Mouse (Mus musculus) adrenal gland, adult 18-20 months (tissue): ENCODE data around the gene Olfr1162. TPM values are rescaled to one million over a fixed set of nuclear protein-coding genes. Genes with fewer than 3 reads are reported as not detected.
"Not testable (repeated sequence)": the region's sequence is repeated elsewhere in the genome, so short reads cannot be mapped to it uniquely, and the experiment has no call there.

ENCODE experiments used
- DNase-seq, 2 experiments: peaks; one replicate each; pipeline ENCODE4 v3.0.0; 2021 to 2022; ENCODE audit warnings: low spot score in 2 of 2
- long read RNA-seq, 2 experiments: library from polyadenylated mRNA; stranded (forward); transcript quantifications; one replicate each; pipeline ENCODE4 v2.0.0; 2021
- total RNA-seq, 2 experiments: library from RNA; stranded (reverse); gene quantifications; 1 replicate in 1 of 2; 2 replicates in 1 of 2; pipeline ENCODE4 v1.2.3; 2021

Gene Olfr1162
- total RNA-seq: not detected
- long read RNA-seq, experiment 1: 0 reads
- long read RNA-seq, experiment 2: 0 reads

DNA sequence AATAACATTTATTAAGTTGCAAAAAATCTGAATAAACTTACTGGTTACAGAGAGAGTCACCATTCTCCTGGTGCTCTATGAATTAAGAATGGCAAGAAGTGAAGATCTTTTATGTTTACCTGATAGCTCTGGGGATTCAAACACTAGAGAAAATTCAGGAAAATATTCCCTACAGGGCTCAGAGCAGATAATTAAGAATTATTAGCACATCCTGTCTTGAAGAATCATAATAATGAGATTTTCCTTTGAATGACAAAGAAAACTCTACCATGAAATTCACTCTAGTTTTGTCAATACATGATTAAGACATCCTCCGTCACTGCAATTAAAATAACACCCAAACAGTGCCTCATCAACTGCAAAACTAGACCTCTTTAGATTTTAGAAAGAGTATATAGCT is at the start of gene Olfr1162:
Gene Olfr1162, minus strand, starts transcription at position 101 of the 400 bp plus-strand sequence.
- DNase-seq: no peak

DNA sequence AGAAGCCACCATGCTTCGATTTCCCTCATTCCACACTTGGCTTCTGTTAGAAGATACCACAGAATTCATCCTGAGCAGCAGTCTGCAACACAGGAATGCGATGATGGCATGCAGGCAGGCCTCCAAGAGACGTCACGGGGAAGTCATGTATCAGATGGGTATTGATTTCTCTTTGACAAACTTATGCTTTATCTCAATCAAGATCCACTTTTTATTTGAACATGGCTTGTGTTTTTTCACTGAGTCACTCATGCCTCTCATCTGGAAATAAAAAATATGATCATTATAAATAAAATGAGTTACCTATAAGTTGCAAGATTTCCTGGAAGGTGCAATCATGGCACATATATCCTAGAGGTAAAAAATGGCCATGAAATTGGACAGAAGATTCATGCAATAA is 42.9 kb upstream of the Olfr1162 start, which contains the start of gene Olfr1164:
Gene Olfr1164, minus strand, starts transcription at position 101 of the 400 bp plus-strand sequence.
- DNase-seq: no peak

- no peak for DNase-seq
These were observed 20.8 kb upstream of the Olfr1162 start, which contains the start of gene Olfr1163 for GRCm38 (mm10) chr2:88071730-88072129. TSS of gene Olfr1163 (minus strand) at chr2:88071830.

GRCm38 (mm10) chr2:88063587-88063986 is 12.7 kb upstream of the Olfr1162 start:
- no peak for DNase-seq

DNA sequence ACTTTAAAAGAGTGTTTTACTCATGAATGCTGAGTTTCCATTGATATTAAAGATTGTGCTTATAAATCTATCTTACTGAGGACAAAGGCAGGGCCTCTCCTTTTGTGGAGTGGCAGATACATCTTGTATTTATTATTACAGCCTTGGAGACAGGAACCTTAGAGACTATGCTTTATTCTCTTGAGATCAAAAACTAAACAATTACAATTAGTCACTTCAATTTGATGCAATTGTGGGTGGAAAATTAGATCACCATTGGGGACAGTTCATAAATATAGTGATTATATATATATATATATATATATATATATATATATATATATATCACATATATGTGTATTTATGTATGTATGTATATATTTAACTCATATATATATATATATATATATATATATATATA is 13.3 kb downstream of the Olfr1162 start, which contains the start of gene Olfr73:
Gene Olfr73, minus strand, starts transcription at position 101 of the 400 bp plus-strand sequence.
- DNase-seq: no peak

DNA sequence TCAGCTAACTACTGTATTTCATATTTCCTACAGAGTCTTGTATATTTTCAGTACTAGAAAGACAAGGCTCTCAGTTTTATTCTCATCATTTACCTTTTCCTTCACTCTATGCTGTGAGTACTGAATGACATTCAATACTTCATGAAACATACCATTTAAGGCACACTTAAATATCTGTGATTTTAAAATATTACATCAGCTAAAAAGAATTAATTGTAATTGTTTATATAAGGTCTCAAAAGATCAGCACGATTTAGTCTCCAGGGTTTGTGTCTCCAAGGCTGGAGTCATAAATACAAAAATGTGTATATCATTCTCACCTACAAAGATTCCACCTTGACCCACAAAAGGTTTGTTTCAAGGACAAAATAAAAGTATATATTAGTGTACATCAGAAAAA is 28.5 kb downstream of the Olfr1162 start, which contains the start of gene Olfr1161:
Gene Olfr1161, plus strand, starts transcription at position 301 of the 400 bp plus-strand sequence.
- not testable (repeated sequence) for DNase-seq

DNA sequence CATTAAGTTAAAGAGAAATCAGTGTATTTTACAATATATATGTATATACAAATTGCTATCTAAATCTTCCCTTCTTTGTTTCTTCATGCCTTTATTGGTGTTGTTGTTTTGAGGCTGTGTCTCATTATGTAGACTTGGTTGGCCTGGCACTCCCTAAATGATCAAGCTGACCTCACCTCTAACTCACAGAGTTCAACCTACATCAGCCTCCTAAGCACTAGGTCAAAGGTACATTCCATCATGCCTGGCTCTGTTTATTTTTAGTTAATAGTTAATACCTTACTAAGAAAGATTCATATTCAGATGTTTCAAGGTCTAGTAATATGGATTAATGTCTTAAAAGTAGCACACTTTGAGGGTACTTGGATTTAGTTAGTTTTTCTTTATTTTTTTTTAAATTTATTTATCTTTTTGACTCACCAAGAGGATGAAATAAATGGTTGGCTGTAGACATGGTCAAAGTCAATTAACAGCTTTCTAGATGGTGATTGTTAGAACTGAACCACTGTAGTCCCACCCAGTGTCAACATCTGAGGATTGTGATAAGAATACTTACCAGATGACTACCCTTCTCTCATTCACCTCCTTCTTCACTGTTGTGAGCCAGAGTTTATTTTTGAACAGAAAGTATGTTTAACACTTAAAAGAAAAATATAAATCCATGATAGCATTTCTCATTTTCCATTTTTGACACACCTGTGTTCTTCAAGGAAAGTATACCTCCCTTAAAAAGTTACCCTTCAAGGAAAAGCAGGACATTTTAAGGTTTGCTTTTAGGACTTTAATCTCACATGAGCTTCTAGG is 43.2 kb downstream of the Olfr1162 start, which contains the start of gene Olfr1160:
Gene Olfr1160, minus strand, starts transcription at position 754 of the 804 bp plus-strand sequence.
- DNase-seq: no peak

Other genes starting within 250 kb of the Olfr1162 start
- not detected for gene Olfr1145, start 241.3 kb downstream of the Olfr1162 start, total RNA-seq
- not detected for gene Olfr1148, start 220.6 kb downstream of the Olfr1162 start, total RNA-seq
- not detected for gene Olfr1150-ps1, start 207.1 kb downstream of the Olfr1162 start, total RNA-seq
- gene Olfr1151, start 195.3 kb downstream of the Olfr1162 start, total RNA-seq: not detected
- not detected for gene Olfr1152, start 184.6 kb downstream of the Olfr1162 start, total RNA-seq
- not detected for gene Olfr1153, start 156.2 kb downstream of the Olfr1162 start, total RNA-seq
- not detected for gene Olfr1154, start 146.0 kb downstream of the Olfr1162 start, total RNA-seq
- gene Olfr1155, start 106.0 kb downstream of the Olfr1162 start, total RNA-seq: not detected
- gene Olfr1156, start 98.0 kb downstream of the Olfr1162 start, total RNA-seq: not detected
- gene Olfr1157, start 82.8 kb downstream of the Olfr1162 start, total RNA-seq: not detected
- gene Olfr74, start 76.5 kb downstream of the Olfr1162 start, total RNA-seq: not detected
- not detected for gene Olfr1158, start 61.0 kb downstream of the Olfr1162 start, total RNA-seq
- not detected for gene Olfr1160, start 42.9 kb downstream of the Olfr1162 start, total RNA-seq
- gene Olfr1161, start 28.4 kb downstream of the Olfr1162 start, total RNA-seq: not detected
- not detected for gene Olfr73, start 13.4 kb downstream of the Olfr1162 start, total RNA-seq
- not detected for gene Olfr1163, start 20.7 kb upstream of the Olfr1162 start, total RNA-seq
- not detected for gene Olfr1164, start 42.8 kb upstream of the Olfr1162 start, total RNA-seq
- not detected for gene Olfr1166, start 77.1 kb upstream of the Olfr1162 start, total RNA-seq
- gene Olfr1167, start 104.1 kb upstream of the Olfr1162 start, total RNA-seq: not detected
- not detected for gene Olfr1168, start 130.8 kb upstream of the Olfr1162 start, total RNA-seq
- gene Olfr1170, start 177.2 kb upstream of the Olfr1162 start, total RNA-seq: not detected
- gene Olfr1173, start 228.7 kb upstream of the Olfr1162 start, total RNA-seq: not detected